Comparison of ENCODE assay signal across 7 mouse cellular contexts in the genomic region with DNA sequence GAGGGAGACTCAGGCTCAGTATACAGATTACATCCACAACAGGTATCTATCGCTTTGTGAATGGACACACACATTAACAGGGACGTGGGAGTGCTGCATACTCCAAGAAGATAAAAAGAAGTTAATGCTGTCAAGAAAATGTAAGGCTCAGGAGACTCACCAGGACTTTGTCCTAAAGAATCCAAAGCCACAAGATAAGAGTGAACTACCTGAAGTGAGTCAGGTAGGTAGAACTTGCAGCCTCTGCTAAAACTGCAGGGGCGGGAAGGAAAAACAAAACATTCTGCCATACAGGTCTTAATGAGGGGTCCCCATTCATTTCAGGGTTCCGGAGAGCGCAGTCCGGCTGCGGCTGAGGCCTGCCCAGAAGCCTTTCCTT. TPM values are rescaled to one million over a fixed set of nuclear protein-coding genes. Genes with fewer than 3 reads are reported as not detected.
DNase-seq lines count a peak whose midpoint lies in the region; ATAC-seq and TF ChIP-seq lines count a peak whose summit lies in the region.

No protein-coding gene starts in this region.

- no peaks in the 10 kb centered on the region for H3K36me3 ChIP-seq in lung, postnatal 0 days (ENCODE audit: insufficient read depth, low read length)
- H3K36me3 ChIP-seq in forebrain, embryonic 12.5 days (replicated peaks): no peaks in the 10 kb centered on the region
- H3K36me3 ChIP-seq in limb, embryonic 13.5 days: no peaks in the 10 kb centered on the region
- H3K36me3 ChIP-seq in stomach, embryonic 14.5 days (ENCODE audit: control insufficient read depth, insufficient read depth, low read length): no peaks in the 10 kb centered on the region

- peaks cover 9% of the 10 kb centered on the region; the same call in 1 of the 2 replicates for H3K4me1 ChIP-seq in lung, postnatal 0 days (ENCODE audit: insufficient read depth, low read depth, low read length)
- H3K4me1 ChIP-seq in forebrain, embryonic 12.5 days: peaks cover 38% of the 10 kb centered on the region
- H3K4me1 ChIP-seq in limb, embryonic 13.5 days: peaks cover 46% of the 10 kb centered on the region
- peaks cover 31% of the 10 kb centered on the region for H3K4me1 ChIP-seq in stomach, embryonic 14.5 days (ENCODE audit: control insufficient read depth, insufficient read depth, low read length)

- no peak for TF ChIP-seq EP300 in lung, postnatal 0 days (IDR thresholded peaks at IDR 0.05)

- no peak for DNase-seq in lung, postnatal 0 days (ENCODE audit: low spot score)
- no peak for DNase-seq in lung, postnatal 10 days
- no peak for DNase-seq in thymus, postnatal 36 days
- DNase-seq in spleen, adult 18-20 months: no peak

- peak overlapping the region; percentile 92 for H3K4me3 ChIP-seq in lung, postnatal 0 days (ENCODE audit: low read depth, low read length)
- H3K4me3 ChIP-seq in forebrain, embryonic 12.5 days (replicated peaks): peak overlapping the region; percentile 94
- H3K4me3 ChIP-seq in limb, embryonic 13.5 days: peak overlapping the region; percentile 98
- peak overlapping the region; percentile 99 for H3K4me3 ChIP-seq in stomach, embryonic 14.5 days (ENCODE audit: low read depth, low read length)

- H3K9me3 ChIP-seq in lung, postnatal 0 days (ENCODE audit: low read length): no peaks in the 10 kb centered on the region
- no peaks in the 10 kb centered on the region for H3K9me3 ChIP-seq in forebrain, embryonic 12.5 days
- no peaks in the 10 kb centered on the region for H3K9me3 ChIP-seq in limb, embryonic 13.5 days
- H3K9me3 ChIP-seq in stomach, embryonic 14.5 days (ENCODE audit: control insufficient read depth, low read depth, low read length): no peaks in the 10 kb centered on the region

- peak overlapping the region; percentile 96; the same call in 1 of the 2 replicates for H3K9ac ChIP-seq in lung, postnatal 0 days (replicated peaks; ENCODE audit: low read depth)
- peak overlapping the region; percentile 89 for H3K9ac ChIP-seq in forebrain, embryonic 12.5 days
- peak overlapping the region; percentile 93 for H3K9ac ChIP-seq in limb, embryonic 13.5 days
- peak overlapping the region; percentile 94 for H3K9ac ChIP-seq in stomach, embryonic 14.5 days (replicated peaks; ENCODE audit: low read depth, low read length)

- 10% methylated on average over 7 of the region's 7 CpGs for WGBS in lung, postnatal 0 days
- WGBS in forebrain, embryonic 12.5 days: 12% methylated on average over 7 of the region's 7 CpGs
- WGBS in limb, embryonic 13.5 days: 14% methylated on average over 7 of the region's 7 CpGs
- 7% methylated on average over 7 of the region's 7 CpGs for WGBS in stomach, embryonic 14.5 days

- no peak for ATAC-seq in lung, postnatal 0 days
- no peak for ATAC-seq in forebrain, embryonic 12.5 days (ENCODE audit: low FRiP score)
- ATAC-seq in limb, embryonic 13.5 days (ENCODE audit: low FRiP score, low read depth): no peak
- no peak for ATAC-seq in stomach, embryonic 14.5 days (ENCODE audit: insufficient number of reproducible peaks, insufficient read depth, low FRiP score, low read depth)

- H3K27me3 ChIP-seq in lung, postnatal 0 days (replicated peaks; ENCODE audit: insufficient read depth, low read length): no peaks in the 10 kb centered on the region
- H3K27me3 ChIP-seq in forebrain, embryonic 12.5 days: no peaks in the 10 kb centered on the region
- no peaks in the 10 kb centered on the region for H3K27me3 ChIP-seq in limb, embryonic 13.5 days
- H3K27me3 ChIP-seq in stomach, embryonic 14.5 days (ENCODE audit: control insufficient read depth, insufficient read depth, low read length): no peaks in the 10 kb centered on the region

- H3K27ac ChIP-seq in lung, postnatal 0 days (ENCODE audit: low read length): no peak overlapping the region
- H3K27ac ChIP-seq in forebrain, embryonic 12.5 days: peak overlapping the region; percentile 89
- H3K27ac ChIP-seq in limb, embryonic 13.5 days: no peak overlapping the region
- no peak overlapping the region for H3K27ac ChIP-seq in stomach, embryonic 14.5 days (ENCODE audit: low read length)

- no peak for TF ChIP-seq CTCF in lung, postnatal 0 days (IDR thresholded peaks at IDR 0.05)

- H3K4me2 ChIP-seq in lung, postnatal 0 days (replicated peaks; ENCODE audit: low read depth, low read length): peak overlapping the region; percentile 77
- peak overlapping the region; percentile 78 for H3K4me2 ChIP-seq in forebrain, embryonic 12.5 days
- H3K4me2 ChIP-seq in limb, embryonic 13.5 days (replicated peaks): peak overlapping the region; percentile 86
- peak overlapping the region; percentile 84 for H3K4me2 ChIP-seq in stomach, embryonic 14.5 days (replicated peaks; ENCODE audit: low read depth, low read length)

RNA-seq across cellular contexts. Expression of gene Gatad2a, which starts 23.1 kb away (rescaled TPM):
- polyA plus RNA-seq in lung, postnatal 0 days (2015; fragmentation: Nextera tagmentation; extraction: Ambion mirVana): 40.9 and 41.8 TPM in 2 replicates
- 47.5 and 48.7 TPM in 2 replicates for polyA plus RNA-seq in forebrain, embryonic 12.5 days (2016; fragmentation: Nextera tagmentation; extraction: Ambion mirVana)
- polyA plus RNA-seq in limb, embryonic 13.5 days (2015; fragmentation: Nextera tagmentation; extraction: Ambion mirVana): 37.7 and 40.7 TPM in 2 replicates
- 46.5 and 49.6 TPM in 2 replicates for polyA plus RNA-seq in stomach, embryonic 14.5 days (2014; fragmentation: Nextera tagmentation; extraction: Ambion mirVana)
